Mouse (Mus musculus) ES-E14 (cell line): ENCODE data around the gene Capn5.

Source experiments
- ZC3H11A ChIP-seq: IDR thresholded peaks from 2 replicates; pipeline ENCODE4 v1.6.1; 2012; ENCODE audit warnings: low read depth, mild to moderate bottlenecking, inconsistent platforms, low read length, borderline replicate concordance
- ZNF384 ChIP-seq: IDR thresholded peaks from 2 replicates; pipeline ENCODE4 v1.6.1; 2012; ENCODE audit warnings: low read depth, low read length, inconsistent platforms

GRCm38 (mm10) chr7:98150525-98150924 lies 27.5 kb downstream of the Capn5 start:
- TF ChIP-seq ZNF384 (no peak), ZC3H11A (no peak)
